Mouse (Mus musculus) CH12.LX (cell line): ENCODE measurements around the gene Lhx4.

ENCODE experiments used
- ELF1 ChIP-seq: IDR thresholded peaks from 2 replicates; pipeline ENCODE4 v1.6.1; 2014; ENCODE audit warnings: low read depth, mild to moderate bottlenecking, inconsistent platforms, low read length, improper control_type of control experiment
- MEF2A ChIP-seq: IDR thresholded peaks from 2 replicates; pipeline ENCODE4 v1.6.1; 2014; ENCODE audit warnings: low read depth, mild to moderate bottlenecking, inconsistent platforms, low read length, improper control_type of control experiment, borderline replicate concordance
- POLR2A ChIP-seq: IDR thresholded peaks from 2 replicates; pipeline ENCODE4 v1.6.1; 2011; ENCODE audit warnings: low read depth, mild to moderate bottlenecking, improper control_type of control experiment, low read length
- ZNF384 ChIP-seq: IDR thresholded peaks from 2 replicates; pipeline ENCODE4 v1.6.1; 2012; ENCODE audit warnings: low read depth, low read length, improper control_type of control experiment, inconsistent platforms

GRCm38 (mm10) chr1:155747911-155748310 is 3.6 kb downstream of the Lhx4 start:
- TF ChIP-seq ELF1 (no peak), POLR2A (no peak), MEF2A (no peak), ZNF384 (no peak)
